In the genomic region with DNA sequence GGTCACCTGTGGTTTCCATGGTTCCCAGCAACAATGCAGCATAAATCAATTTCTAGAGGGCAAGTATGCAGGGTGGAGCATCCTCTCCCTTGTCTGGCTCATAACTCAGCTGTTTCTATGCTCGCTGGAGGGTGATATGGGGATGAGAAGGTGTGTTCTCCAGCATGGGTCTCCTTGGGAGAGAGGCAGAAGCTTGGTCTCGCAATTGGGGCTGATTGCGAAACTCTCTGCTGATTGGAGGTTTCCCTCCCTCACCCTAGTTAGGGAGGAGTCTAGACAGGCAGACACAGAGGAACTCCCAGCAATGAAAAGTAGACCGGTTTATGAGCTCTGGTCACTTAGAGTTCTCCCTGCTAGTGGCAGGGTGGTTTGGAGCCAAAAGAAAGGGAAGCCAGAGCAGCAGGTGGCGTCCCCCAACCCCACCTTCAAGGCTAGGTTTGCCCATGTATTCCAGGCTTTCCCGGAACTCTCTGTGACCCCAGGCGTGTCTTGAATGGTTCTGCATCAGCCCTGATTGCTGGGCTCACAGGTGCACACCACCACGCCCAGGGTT, we compare ENCODE assay signal across 12 mouse cellular contexts. TPM values are rescaled to one million over a fixed set of nuclear protein-coding genes. Genes with fewer than 3 reads are reported as not detected.
DNase-seq lines count a peak whose midpoint lies in the region; ATAC-seq and TF ChIP-seq lines count a peak whose summit lies in the region.
"Had no signal": no experiment of that assay in that cellular context is flagged by ENCODE, and none has a peak within 500 bp of the region (broad histone marks: within the 10 kb centered on the region; RNA-seq: fewer than 3 reads in every experiment).

No protein-coding gene starts in this region.

- TF ChIP-seq CTCF in gastrocnemius, adult 2 months (IDR thresholded peaks at IDR 0.05) = no peak

- WGBS in intestine, embryonic 15.5 days = 42% methylated on average over 8 of the region's 8 CpGs

- intact Hi-C loops in gastrocnemius, adult 2 months (cut with DNase I) = no loop called here
- intact Hi-C loops in gastrocnemius, postnatal 36 days (cut with DNase I) = no loop called here

- no peaks in the 10 kb centered on the region for H3K36me3 ChIP-seq in intestine, embryonic 15.5 days
- H3K36me3 ChIP-seq: heart, embryonic 15.5 days had no signal

- no peak overlapping the region; the same call in 1 of the 2 replicates for H3K27ac ChIP-seq in gastrocnemius, adult 2 months
- H3K27ac ChIP-seq in intestine, embryonic 15.5 days = no peak overlapping the region
- H3K27ac ChIP-seq: heart, embryonic 15.5 days had no signal

- DNase-seq in gastrocnemius, adult 2 months = no peak
- no peak for DNase-seq in gastrocnemius, postnatal 36 days
- DNase-seq in ES-CJ7 (ENCODE audit: low read depth, low spot score) = peak; percentile 97
- DNase-seq in ovary, postnatal 36 days (ENCODE audit: low spot score) = no peak
- DNase-seq in ovary, postnatal 10 days (ENCODE audit: low spot score) = no peak
- no peak for DNase-seq in gastrocnemius, postnatal 25 days
- DNase-seq: kidney, adult 9 months; spleen, adult 18-20 months had no signal

- no peak overlapping the region for H3K9ac ChIP-seq in intestine, embryonic 15.5 days
- H3K9ac ChIP-seq: heart, embryonic 15.5 days had no signal

- ATAC-seq in intestine, embryonic 15.5 days = peak; percentile 88
- peak; percentile 77 for ATAC-seq in monocyte, adult 5-6 weeks (replicated peaks; ENCODE audit: insufficient number of reproducible peaks, low FRiP score, low TSS enrichment, poor library complexity, severe bottlenecking)

- H3K27me3 ChIP-seq in intestine, embryonic 15.5 days (replicated peaks) = no peaks in the 10 kb centered on the region
- H3K27me3 ChIP-seq: heart, embryonic 15.5 days had no signal

- H3K4me3 ChIP-seq in gastrocnemius, adult 2 months = peak overlapping the region; percentile 20
- H3K4me3 ChIP-seq in intestine, embryonic 15.5 days (replicated peaks) = no peak overlapping the region
- H3K4me3 ChIP-seq: heart, embryonic 15.5 days had no signal

- peak overlapping the region; percentile 43 for H3K4me2 ChIP-seq in intestine, embryonic 15.5 days (replicated peaks)
- H3K4me2 ChIP-seq: heart, embryonic 15.5 days had no signal

- no peaks in the 10 kb centered on the region for H3K9me3 ChIP-seq in intestine, embryonic 15.5 days
- H3K9me3 ChIP-seq: heart, embryonic 15.5 days had no signal

- H3K4me1 ChIP-seq in intestine, embryonic 15.5 days (replicated peaks) = peaks cover 14% of the 10 kb centered on the region; the same call in 1 of the 2 replicates
- H3K4me1 ChIP-seq: heart, embryonic 15.5 days had no signal

RNA-seq across cellular contexts. Expression of a gene that starts 30.5 kb away (rescaled TPM):
- total RNA-seq in gastrocnemius, adult 2 months (2021) = not detected
- total RNA-seq in gastrocnemius, postnatal 36 days (2021) = not detected
- 7.3 and 8.9 TPM in 2 replicates for polyA plus RNA-seq in intestine, embryonic 15.5 days (2015; fragmentation: Nextera tagmentation; extraction: Ambion mirVana)
- not detected in 3 replicates for total RNA-seq in monocyte, adult 5-6 weeks (2017)
- not detected for total RNA-seq in gastrocnemius, postnatal 25 days (2021)
- total RNA-seq: CH12.LX had no signal
